Mouse (Mus musculus): Measurements from ENCODE around the gene Nfib.

Gene Nfib

DNA sequence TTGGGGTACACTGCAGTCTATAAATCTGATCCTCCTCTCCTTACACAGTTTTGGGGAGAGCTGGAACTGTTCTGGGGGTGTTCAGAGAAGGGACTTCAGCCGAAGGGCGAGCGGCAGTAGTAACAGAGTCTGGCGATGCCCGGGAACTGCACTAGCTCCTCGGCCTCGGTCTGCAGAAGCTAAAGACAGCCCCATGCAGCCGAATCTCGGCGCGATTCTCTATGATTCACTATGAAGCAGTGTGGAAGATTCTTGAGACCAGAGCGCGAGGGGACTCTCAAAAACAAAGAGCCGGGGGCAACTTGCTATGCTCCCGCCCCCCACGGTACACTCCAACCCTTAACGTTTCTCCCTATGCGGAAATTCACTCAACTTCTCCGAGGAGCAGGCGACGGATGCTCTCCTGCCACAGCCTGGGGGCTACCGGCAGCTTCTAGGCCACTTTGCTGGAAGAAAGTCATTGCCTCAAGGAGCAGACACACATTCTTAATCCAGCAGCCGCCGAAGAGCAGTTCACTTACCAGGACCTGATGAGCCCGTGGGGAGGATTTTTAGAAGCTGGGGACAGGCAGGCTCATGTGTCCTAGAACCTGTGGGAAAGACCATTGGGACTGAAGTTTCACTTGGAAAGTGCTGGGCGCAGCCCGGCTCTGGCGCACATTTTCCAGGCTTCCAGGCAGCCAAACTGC lies 168.1 kb downstream of the Nfib start:
- ChIA-PET POLR2A (interaction anchor here in 3 of 4 experiments (0.9 to 4.4 kb wide), 11 partner anchors 9 to 91 kb away, joined by 3 to 35 read pairs (median 4); no protein-coding TSS in a partner anchor), CTCF (interaction anchor here in 1 of 4 experiments (0.5 kb wide), 1 partner anchor 244 kb away, joined by 5 read pairs; no protein-coding TSS in a partner anchor)

DNA sequence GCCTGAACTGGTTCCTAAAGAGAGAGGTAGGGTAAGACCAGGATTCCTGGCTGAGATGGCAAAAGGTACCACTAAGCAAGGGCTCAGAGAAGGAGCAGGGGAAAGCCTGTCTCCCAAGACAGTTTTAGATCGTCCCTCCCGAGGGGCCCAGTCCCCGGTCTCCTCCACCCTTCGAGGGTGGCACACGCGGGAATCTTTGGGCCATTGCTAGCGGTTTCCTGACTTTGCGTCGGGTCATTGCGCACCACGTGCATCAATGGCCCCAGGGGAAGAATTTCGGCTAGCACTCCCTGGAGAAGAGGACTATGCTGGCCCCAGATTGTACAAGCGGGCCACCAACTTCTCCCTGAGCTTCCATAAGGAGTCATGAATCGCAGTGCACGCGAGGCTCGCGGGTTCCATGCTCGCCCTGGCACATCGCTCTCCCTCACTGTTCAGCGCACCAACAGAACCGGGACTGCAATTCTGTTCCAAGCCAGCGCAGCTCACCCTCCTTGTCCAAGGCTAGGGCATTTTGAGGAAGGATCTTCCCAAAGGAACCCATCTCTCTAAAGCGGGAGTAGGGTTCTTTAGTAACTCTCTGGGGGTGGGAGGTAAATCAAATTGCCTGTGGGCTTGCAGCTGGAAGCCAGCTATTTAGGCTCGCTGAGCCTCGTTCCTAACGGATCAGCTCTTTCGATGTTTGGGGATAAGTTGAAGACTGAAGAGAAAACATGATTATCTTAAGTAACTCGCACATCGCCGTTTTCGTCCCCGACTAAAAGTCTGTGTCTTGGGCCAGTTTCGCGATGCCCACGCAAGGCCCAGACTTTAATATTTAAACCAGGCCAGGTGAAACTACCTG lies 168.9 kb downstream of the Nfib start:
- ChIA-PET CTCF (interaction anchor here in 2 of 4 experiments (0.5 kb wide), 2 partner anchors 243 to 1664 kb away, joined by 3 to 5 read pairs; no protein-coding TSS in a partner anchor), POLR2A (interaction anchor here in 3 of 4 experiments (1.0 to 4.4 kb wide), 10 partner anchors 8 to 90 kb away, joined by 3 to 35 read pairs (median 4); no protein-coding TSS in a partner anchor)

DNA sequence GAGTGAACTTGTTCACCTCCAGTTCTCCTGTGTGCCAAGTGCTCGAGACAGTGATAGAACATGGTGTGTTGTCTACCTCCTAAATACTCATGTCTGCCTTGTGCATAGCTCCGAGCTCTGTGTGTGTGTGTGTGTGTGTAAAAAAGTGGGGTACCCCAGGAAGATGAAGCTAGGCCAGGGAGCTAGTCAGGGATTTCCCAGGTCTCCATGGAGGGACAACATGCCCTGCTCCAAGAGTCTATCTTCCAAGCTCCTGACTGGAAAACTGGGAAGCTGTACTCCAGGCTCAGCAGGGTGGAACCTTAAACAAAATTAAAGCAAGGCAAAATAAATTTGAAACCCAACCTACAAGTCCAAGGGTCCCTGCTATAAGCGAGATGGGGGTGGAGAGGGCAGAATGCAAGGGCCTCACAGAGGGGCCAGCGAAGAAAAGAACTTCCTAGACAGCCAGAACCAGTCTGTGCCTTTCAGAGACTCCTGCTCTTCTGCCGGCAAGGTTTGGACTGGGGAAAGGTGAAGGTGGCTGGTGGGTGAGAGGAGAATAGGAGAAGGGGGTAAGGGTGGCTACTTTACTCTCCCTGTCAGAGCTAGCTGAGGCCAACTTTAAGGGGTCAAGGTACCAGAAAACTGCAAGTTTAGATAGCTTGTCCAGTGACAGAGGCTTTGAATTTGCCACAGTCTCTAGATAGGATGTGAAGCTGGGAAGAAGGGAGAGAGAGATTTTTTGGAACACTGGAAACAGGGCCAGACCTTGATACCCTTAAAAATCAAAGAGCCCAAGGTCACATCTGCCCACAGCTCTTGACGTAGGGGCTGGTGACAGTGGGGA lies 169.7 kb downstream of the Nfib start:
- CTCF ChIA-PET = interaction anchor here in 2 of 4 experiments (0.5 to 0.9 kb wide), 2 partner anchors 9 to 1663 kb away, joined by 3 read pairs; no protein-coding TSS in a partner anchor
- POLR2A ChIA-PET = interaction anchor here in 2 of 4 experiments (1.3 to 4.4 kb wide), 6 partner anchors 22 to 49 kb away, joined by 3 to 35 read pairs (median 6); no protein-coding TSS in a partner anchor

DNA sequence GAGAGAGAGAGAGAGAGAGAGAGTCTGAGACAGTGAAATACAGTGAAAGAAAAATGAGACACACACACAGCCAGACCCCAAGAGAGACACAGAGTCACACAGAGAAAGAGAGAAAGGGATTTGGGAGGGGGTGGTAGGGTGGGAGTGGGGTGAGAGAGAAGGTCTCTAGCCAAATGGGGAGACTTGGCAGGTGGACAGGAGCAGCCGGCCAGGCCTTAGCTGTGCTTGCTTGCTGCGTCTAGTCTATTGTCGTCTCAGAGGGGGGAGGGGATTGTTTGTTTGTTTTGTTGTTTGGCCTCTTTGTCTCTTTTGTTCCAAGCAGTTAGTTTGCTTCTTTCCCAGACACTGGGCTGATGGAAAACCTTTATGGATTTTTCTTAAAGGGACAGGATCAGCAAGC lies 172.3 kb downstream of the Nfib start:
- CTCF ChIA-PET = interaction anchor here in 1 of 4 experiments (2.6 kb wide), 1 partner anchor 9 kb away, joined by 9 read pairs; no protein-coding TSS in a partner anchor
- POLR2A ChIA-PET = interaction anchor here in 3 of 4 experiments (0.5 to 1.4 kb wide), 4 partner anchors 9 to 28 kb away, joined by 3 to 4 read pairs (median 4); no protein-coding TSS in a partner anchor

DNA sequence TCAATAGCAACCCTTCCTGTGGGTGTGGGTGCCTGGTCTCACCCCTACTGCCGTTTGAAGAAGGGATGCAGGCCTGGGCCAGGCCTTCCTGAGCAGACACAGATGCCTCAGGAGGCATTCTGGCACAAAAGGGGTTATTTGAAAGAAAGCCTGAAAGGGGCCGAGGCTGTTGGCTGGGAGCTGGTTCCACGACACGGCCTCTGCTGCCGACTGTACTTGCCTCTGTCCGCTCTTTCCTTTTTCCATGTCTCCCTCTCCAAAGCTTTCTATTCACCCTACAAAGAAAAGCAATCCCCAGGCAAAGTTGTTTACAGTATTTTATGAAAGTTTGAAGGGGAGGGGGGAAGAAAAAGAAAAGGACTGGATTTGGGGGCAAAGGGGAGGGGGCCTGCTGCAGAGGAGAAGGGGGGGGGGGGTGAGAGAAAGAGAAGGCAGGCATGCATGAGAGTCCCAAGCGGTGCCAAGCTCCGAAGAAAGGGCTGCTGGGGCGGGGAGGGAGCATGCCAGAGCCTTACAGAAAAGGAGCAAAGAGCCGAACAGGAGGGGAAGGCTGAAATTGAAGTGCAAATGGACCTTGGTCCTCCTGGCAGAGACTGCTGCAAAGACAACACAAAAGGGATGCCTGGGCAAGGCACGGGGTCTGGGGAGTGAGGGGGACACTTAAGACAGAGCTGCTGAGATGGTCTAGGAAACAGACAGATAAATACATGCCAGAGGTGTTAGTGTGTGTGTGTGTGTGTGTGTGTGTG lies 172.9 kb downstream of the Nfib start:
- POLR2A ChIA-PET = interaction anchor here in 2 of 4 experiments (0.5 to 1.4 kb wide), 6 partner anchors 10 to 30 kb away, joined by 3 to 4 read pairs (median 3); no protein-coding TSS in a partner anchor

DNA sequence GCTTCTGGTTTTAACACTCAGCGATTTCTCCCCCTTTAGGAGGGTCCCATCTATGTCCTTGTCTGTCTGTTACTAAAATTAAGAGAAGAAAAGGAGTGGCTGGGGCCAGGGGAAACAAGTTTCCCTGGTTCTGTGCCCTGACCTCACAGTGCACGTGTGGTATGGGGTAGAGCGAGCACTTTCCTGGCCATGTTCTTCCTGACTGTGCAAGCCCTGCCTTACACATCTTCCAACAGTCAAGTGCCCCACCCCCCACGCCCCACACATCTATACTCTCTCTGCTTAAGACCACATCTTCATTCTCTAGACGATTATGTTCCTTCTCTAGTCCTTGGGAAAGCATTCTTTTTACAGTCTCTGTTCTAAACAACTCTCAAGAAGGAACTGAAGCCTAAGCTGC lies 173.6 kb downstream of the Nfib start:
- ChIA-PET POLR2A (interaction anchor here in 2 of 4 experiments (0.5 to 1.4 kb wide), 8 partner anchors 7 to 187 kb away, joined by 3 to 6 read pairs (median 3); no protein-coding TSS in a partner anchor), CTCF (interaction anchor here in 2 of 4 experiments (0.6 to 2.6 kb wide), 3 partner anchors 11 to 278 kb away, joined by 3 to 9 read pairs (median 8); no protein-coding TSS in a partner anchor)

More for the DNA sequence above, 172.9 kb downstream of the Nfib start:
- CTCF ChIA-PET = interaction anchor here in 2 of 4 experiments (0.7 to 2.6 kb wide), 2 partner anchors 10 to 189 kb away, joined by 8 to 9 read pairs; no protein-coding TSS in a partner anchor

DNA sequence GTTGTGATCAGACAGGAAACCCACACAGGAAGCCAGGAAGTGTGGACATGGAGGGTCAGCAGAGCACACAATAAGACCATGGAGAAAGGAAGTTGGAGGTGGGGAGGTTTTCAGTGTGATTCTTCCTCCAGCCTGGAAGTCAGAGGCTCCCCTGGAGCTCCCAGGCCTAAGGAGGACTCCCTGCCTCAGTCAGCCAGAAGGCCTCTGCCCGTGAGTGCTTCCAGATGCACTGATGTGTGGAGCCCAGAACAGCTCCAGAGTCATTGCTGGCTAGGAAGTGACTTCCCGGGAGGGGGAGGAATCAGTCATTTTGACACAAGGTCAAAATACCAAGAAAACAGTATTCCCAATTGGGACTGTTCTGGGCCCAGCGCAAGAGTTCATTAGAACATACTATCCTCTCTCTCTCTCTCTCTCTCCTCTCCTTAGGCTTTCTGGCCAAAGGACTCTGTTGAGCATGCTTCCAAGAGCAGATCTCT lies 174.6 kb downstream of the Nfib start:
- POLR2A ChIA-PET = interaction anchor here in 1 of 4 experiments (0.6 to 2.4 kb wide), 3 partner anchors 18 to 336 kb away, joined by 3 to 11 read pairs (median 6); no protein-coding TSS in a partner anchor
- CTCF ChIA-PET = interaction anchor here in 1 of 4 experiments (1.3 kb wide), 1 partner anchor 11 kb away, joined by 4 read pairs; no protein-coding TSS in a partner anchor

DNA sequence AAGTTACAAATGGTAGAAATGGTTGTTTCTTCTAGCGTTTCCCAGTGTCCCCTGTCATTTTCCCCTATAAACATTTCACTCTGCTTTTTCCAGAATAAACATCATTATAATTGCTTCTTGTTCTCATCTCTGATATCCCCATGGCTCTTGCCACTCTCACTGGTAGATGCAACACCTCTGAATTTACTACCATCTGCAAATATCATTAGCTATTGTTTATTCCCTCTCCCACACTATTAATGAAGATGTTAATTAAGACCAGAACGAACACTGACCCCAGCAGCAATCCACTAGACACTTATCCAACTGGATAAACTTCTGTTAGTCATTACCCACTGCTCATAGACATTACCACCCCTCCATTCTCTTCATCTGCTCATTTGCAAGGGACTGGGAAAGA lies 176.6 kb downstream of the Nfib start:
- ChIA-PET POLR2A (interaction anchor here in 2 of 4 experiments (0.7 to 1.3 kb wide), 3 partner anchors 8 to 554 kb away, joined by 3 to 4 read pairs (median 3); no protein-coding TSS in a partner anchor), CTCF (no interaction called here)

DNA sequence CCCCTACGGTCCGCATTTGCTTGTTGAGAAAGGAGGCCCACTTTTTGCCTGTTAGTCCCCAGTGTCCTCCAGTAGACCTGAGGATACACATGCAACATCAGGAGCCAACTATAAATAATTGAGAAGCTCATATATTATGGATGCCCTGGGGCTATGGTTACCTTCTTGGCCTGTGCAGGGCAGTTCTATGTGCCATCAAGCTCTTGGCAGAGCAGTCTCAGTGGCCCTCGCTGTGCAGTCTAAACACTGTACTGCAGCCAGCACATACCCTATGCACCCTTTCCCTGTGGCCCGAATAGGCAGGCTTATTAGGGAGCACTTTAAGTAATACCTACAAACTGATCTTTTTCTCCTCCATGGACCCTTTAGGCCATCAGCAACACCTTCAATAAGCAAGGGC lies 185.6 kb downstream of the Nfib start:
- CTCF ChIA-PET = no interaction called here

DNA sequence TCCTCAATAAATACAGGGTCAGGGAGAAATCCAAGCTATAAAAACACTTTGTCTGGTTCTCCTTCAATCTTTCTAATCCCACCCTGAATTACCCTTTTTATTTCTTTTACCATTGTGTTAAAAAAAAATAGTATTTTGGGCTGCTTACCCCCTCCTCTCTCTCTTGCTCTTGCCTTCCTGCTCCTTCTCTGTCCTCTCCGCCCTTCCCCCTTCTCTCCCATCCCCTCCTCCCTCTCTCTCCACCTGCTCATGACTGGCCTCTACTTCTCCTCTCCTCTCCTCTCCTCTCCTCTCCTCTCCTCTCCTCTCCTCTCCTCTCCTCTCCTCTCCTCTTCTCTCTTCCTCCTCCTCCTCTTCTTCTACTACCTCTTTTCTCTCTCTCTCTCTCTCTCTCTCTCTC lies 187.4 kb downstream of the Nfib start:
- ChIA-PET POLR2A (interaction anchor here in 1 of 4 experiments (1.5 kb wide), 1 partner anchor 10 kb away, joined by 3 read pairs; no protein-coding TSS in a partner anchor), CTCF (no interaction called here)

More for the DNA sequence above, 185.6 kb downstream of the Nfib start:
- POLR2A ChIA-PET = interaction anchor here in 2 of 4 experiments (0.7 to 1.7 kb wide), 3 partner anchors 8 to 12 kb away, joined by 3 to 5 read pairs (median 3); no protein-coding TSS in a partner anchor

DNA sequence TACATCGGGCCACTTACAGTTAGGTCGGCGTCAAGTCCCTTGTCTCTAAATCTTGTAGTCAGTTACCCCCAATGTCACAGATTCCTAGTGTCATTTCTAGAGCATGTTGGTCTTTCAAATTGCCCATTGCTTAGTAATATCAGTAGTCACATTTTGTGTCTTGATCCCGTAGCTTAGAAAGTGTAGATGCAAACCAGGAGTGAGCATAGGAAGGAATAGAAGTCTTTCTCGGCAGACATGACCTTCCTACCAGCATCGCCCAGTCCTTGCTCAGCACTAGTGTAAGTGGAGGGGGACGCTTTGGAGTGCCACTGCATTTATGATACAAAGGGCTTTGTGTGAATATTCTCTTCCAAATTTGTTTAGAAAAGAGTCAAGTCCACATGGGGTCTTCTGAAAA lies 188.2 kb downstream of the Nfib start:
- ChIA-PET CTCF (no interaction called here), POLR2A (interaction anchor here in 3 of 4 experiments (0.6 to 1.5 kb wide), 5 partner anchors 10 to 78 kb away, joined by 3 to 5 read pairs (median 3); no protein-coding TSS in a partner anchor)

DNA sequence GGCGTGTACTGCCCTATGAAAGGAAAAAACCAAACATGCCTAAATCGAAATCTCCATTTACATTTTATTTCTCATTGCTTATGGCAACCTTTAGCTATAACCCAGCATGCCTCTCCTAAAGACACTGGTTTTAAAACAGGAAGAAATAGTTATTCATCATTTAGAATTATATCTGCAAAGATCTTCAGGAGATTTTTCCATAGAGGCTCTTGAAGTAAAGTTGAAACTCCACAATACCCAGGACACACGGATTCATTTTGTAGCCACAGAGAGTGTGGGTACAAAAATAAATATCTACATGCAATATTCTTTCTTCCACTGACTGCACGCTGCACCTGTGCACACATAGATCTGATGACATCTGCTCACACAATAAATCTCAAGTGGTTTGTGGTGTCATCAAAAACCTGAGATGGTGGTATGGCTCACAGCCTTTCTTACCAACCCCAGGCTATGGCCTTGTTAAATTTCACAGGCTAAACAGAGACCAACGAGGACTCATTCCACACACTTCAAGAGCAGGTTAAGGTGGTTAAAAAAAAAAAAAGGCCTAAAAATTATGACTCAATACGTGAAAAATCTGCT lies 189.2 kb downstream of the Nfib start:
- POLR2A ChIA-PET = interaction anchor here in 1 of 4 experiments (0.8 to 1.1 kb wide), 2 partner anchors 19 to 77 kb away, joined by 3 read pairs; no protein-coding TSS in a partner anchor
- CTCF ChIA-PET = no interaction called here

DNA sequence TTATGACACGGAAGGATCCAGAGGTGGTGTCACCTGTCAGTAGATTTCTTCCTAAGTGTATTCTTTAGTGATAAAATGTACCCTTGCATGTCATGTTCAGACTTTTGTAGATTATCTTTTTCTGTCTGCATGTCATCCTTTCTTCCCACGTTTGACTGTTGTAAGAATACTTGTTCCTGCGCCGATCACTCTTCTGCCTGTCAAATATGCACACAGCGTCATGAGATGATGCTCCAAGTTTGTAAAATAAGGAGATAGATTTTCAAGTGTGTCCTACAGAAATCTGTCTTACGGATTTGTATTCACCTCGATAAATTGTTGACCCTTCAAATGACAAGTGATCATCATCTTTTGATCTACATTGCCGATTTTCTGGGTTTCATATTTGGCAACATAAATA lies 190.6 kb downstream of the Nfib start:
- CTCF ChIA-PET = no interaction called here
- POLR2A ChIA-PET = interaction anchor here in 2 of 4 experiments (0.8 to 1.7 kb wide), 4 partner anchors 10 to 115 kb away, joined by 3 to 18 read pairs (median 4); no protein-coding TSS in a partner anchor

DNA sequence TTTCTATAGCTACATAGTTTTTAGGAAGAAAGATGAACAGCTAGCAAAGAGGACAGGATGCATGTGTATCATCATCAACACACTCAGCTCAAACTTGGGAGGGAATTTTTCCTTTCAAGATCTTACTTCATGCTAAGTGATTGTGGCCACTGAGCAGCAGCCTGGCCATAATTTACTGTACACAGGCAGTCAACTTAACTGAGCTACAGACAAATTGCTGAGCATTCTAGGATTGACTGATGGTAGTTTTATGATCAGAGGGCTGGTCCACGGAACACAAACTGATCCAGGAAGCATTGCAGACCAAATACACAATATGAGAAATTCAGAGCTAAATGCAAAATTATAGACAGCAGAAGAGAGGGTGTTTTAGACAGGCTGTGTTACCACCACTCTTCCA lies 191.2 kb downstream of the Nfib start:
- ChIA-PET CTCF (interaction anchor here in 1 of 4 experiments (0.8 kb wide), 1 partner anchor 28 kb away, joined by 3 read pairs; no protein-coding TSS in a partner anchor), POLR2A (interaction anchor here in 2 of 4 experiments (0.7 to 1.7 kb wide), 6 partner anchors 9 to 131 kb away, joined by 3 to 18 read pairs (median 3); no protein-coding TSS in a partner anchor)

DNA sequence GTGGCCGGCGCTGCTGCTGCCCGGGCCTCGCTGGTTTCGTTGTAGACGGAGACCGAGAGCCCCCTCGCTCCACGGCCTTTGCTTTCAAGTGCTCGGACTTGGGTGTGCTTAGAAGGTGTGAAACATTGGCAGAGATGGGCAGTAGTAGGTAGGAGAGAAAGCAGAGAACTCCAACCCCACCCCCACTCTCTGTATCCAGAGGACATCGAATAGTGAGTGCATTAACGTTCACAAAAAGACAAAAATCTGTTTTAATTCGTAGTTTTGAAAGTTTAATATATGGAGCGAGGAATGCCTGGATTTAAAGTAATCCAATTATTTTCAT lies 192.2 kb downstream of the Nfib start:
- POLR2A ChIA-PET = interaction anchor here in 1 of 4 experiments (1.7 kb wide), 1 partner anchor 8 kb away, joined by 18 read pairs; no protein-coding TSS in a partner anchor
- CTCF ChIA-PET = no interaction called here

DNA sequence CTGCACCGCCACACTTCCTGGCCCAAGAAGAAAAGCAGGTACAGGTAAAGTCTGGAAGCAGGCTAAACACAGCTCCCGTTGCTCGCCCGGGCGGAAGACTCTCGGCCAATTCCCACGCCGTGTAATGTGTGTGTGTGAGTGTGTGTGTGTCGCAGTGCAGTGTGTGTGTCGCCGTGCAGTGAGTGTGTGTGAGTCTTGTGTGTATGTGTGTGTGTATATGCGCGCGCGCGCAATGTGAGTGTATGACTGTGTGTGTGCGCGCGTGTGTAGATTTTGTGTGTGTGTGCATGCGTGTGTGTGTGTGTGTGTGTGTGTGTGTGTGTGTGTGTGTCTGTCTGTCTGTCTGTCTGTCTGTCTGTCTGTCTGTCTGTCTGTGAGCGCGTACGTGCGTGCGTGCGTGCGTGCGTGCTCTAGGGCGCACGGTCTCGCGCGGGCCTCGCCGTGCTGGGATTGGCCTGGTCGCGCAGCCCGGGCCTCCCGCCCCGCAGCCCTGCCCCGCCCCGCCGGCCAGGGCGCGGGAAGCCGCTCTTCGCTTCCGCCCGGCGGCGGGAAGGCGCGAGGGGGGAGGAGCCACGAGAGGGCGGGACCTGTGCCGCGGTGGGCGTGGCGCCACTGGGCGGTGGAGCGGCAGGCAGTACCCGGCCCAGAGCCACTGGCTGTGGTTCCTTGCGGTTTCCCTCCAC lies 192.7 kb downstream of the Nfib start:
- ChIA-PET POLR2A (interaction anchor here (0.6 to 6.2 kb wide), 27 partner anchors 10 to 270 kb away, joined by 3 to 35 read pairs (median 5); no protein-coding TSS in a partner anchor), CTCF (interaction anchor here in 1 of 4 experiments (0.6 to 1.5 kb wide), 2 partner anchors 29 to 1337 kb away, joined by 4 to 5 read pairs; no protein-coding TSS in a partner anchor)

All from embryonic stem cell, embryonic (primary cell).